Mouse (Mus musculus) kidney, embryonic 16.5 days (tissue): ENCODE measurements at regions not wholly inside any gene's neighbourhood (a gene's known extent, or its start where the extent isn't known, plus 50 kb on each side); places are given as distances from the start of the nearest gene placed in this dataset.
A peak's percentile ranks its signal among the peaks of the same experiment; 100 is the strongest.

Experiments
- ATAC-seq: fragments of 200-750 bp; cut with Nextera tagmentation; 2 replicates; pipeline ENCODE4 v1.8.0; 2017; ENCODE audit warnings: moderate TSS enrichment; ENCODE audit not compliant: low FRiP score, low TSS enrichment
- H3K27ac ChIP-seq: fragments of 300-500 bp; sonication (generic); 2 replicates; pipeline ENCODE4 v1.5.1; 2014; ENCODE audit warnings: low read length
- H3K27me3 ChIP-seq: fragments of 300-500 bp; sonication (generic); 2 replicates; pipeline ENCODE4 v1.6.1; 2014; ENCODE audit warnings: low read length, control low read depth, mixed read lengths; ENCODE audit not compliant: insufficient read depth
- H3K36me3 ChIP-seq: fragments of 300-500 bp; sonication (generic); 2 replicates; pipeline ENCODE4 v1.6.1; 2014; ENCODE audit warnings: low read length, control low read depth, mixed read lengths; ENCODE audit not compliant: insufficient read depth
- H3K4me1 ChIP-seq: fragments of 300-500 bp; sonication (generic); 2 replicates; pipeline ENCODE4 v1.6.1; 2014; ENCODE audit warnings: low read length, control low read depth, mixed read lengths; ENCODE audit not compliant: insufficient read depth
- H3K4me2 ChIP-seq: fragments of 300-500 bp; sonication (generic); replicated peaks from 2 replicates; pipeline ENCODE4 v1.6.1; 2014; ENCODE audit warnings: low read depth, low read length
- H3K4me3 ChIP-seq: fragments of 300-500 bp; sonication (generic); 2 replicates; pipeline ENCODE4 v1.5.1; 2014; ENCODE audit warnings: mild to moderate bottlenecking, low read length
- H3K9ac ChIP-seq: fragments of 300-500 bp; sonication (generic); replicated peaks from 2 replicates; pipeline ENCODE4 v1.6.1; 2014; ENCODE audit warnings: low read length
- H3K9me3 ChIP-seq: fragments of 300-500 bp; sonication (generic); 2 replicates; pipeline ENCODE4 v1.6.1; 2016; ENCODE audit warnings: low read length, control low read depth
- whole genome bisulfite sequencing: fragments of 180-500 bp; shearing (Covaris S2); extraction: QIAGEN DNeasy Blood & Tissue Kit; methylation state at CpG from one replicate; pipeline ENCODE4 v1.1.7; 2014; 5-methylcytosine and 5-hydroxymethylcytosine counted together

DNA sequence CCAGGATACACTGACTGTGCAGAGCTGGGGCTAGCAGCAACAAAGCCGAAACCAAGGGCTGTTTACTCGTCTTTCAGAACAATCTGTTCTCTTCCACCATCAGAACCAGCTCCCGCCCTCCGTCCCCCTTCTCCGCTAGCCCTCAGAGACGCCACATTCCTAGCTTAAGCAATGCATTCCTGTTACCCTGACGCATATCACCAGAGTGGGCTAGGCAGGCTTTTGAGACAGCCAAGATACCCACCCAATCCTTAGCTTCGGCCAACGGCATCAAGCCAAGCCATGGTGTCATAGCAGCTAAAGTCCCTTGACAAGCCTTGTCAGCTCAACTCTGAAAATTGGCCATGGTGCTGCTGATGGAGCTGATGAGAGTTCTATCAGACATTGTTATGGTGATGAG is 319.1 kb downstream of the Tns1 start:
- WGBS = 86% methylated on average over 9 of the region's 9 CpGs
- ATAC-seq = no peak

DNA sequence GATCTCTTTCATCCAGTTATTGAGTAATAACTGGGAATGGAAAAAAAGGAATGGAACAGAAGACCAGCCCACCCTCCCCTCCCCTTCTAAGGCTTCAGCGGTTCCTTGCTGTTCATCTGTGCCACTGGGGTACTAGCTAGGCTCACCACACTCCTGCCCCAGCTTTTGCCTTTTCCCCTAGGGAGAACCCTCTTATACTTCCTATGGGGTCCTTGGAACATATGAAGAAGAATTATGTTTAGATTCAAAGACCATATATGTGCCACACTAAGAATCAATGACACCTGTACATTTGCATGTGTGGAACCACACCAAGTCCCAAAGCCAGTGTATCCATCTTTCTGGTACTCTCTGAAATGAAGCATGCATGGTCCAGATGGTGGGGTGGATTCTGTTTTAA is 324.3 kb downstream of the Tns1 start:
- Histone ChIP-seq H3K4me3 (no peak overlapping the region), H3K27me3 (no peaks in the 10 kb centered on the region), H3K36me3 (no peaks in the 10 kb centered on the region), H3K9me3 (peaks cover 5% of the 10 kb centered on the region; the same call in 1 of the 2 replicates), H3K4me2 (no peak overlapping the region), H3K27ac (no peak overlapping the region), H3K9ac (no peak overlapping the region), H3K4me1 (peaks cover 4% of the 10 kb centered on the region; the same call in 1 of the 2 replicates)
- WGBS = 93% methylated on average over 1 of the region's 1 CpGs
- ATAC-seq = no peak

More for the DNA sequence above, 319.1 kb downstream of the Tns1 start:
- no peaks in the 10 kb centered on the region for H3K4me1 ChIP-seq
- no peak overlapping the region for H3K9ac ChIP-seq
- no peak overlapping the region for H3K4me2 ChIP-seq
- peaks cover 5% of the 10 kb centered on the region; the same call in 1 of the 2 replicates for H3K9me3 ChIP-seq
- no peak overlapping the region for H3K4me3 ChIP-seq
- no peaks in the 10 kb centered on the region for H3K27me3 ChIP-seq
- H3K27ac ChIP-seq = no peak overlapping the region
- H3K36me3 ChIP-seq = no peaks in the 10 kb centered on the region

DNA sequence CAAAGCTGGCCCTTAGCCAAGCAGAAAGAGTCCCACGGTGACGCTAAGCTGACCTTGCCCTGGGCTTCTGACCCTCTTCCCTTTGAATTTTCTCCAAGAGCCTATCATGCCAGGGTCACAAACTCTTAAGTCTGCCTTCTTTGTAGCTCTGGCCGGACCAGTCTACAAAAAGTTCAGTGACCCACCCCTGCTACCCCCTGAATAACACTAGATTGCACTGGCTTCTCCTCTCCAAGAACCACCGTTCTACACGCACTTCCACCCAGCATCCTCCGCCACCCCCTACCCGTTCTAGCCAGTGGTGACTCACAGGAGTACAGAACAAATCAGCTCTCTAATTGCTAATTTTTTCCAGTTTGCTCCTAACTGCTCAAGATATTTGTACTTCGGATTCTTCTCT is 325.0 kb downstream of the Tns1 start:
- no peaks in the 10 kb centered on the region for H3K27me3 ChIP-seq
- peak; percentile 65; the same call in 1 of the 2 replicates for ATAC-seq
- H3K4me2 ChIP-seq = no peak overlapping the region
- 51% methylated on average over 8 of the region's 8 CpGs for WGBS
- H3K9ac ChIP-seq = no peak overlapping the region
- H3K27ac ChIP-seq = peak overlapping the region; percentile 21; the same call in 1 of the 2 replicates
- H3K4me3 ChIP-seq = no peak overlapping the region
- peaks cover 4% of the 10 kb centered on the region; the same call in 1 of the 2 replicates for H3K4me1 ChIP-seq
- peaks cover 5% of the 10 kb centered on the region; the same call in 1 of the 2 replicates for H3K9me3 ChIP-seq
- no peaks in the 10 kb centered on the region for H3K36me3 ChIP-seq

DNA sequence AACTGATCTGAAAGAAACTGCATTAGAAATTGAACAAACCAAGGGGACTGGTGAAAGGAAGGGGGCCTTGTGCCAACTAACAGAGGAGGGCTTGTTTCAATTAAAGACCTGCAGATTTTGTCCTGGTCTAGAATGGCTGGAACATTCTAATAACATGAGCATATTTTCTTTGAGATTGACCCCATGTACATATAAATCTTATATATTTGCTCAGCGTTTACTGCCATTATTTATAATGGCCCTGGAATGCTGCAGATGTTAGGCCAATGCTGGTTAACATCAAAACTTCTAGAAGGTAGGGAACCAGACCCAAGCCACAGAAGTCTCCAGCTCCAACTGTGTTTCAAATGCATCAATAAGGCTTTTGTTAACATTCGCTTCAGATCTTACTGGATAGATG is 326.4 kb downstream of the Tns1 start:
- no peaks in the 10 kb centered on the region for H3K27me3 ChIP-seq
- no peak overlapping the region for H3K4me3 ChIP-seq
- 71% methylated on average over 2 of the region's 2 CpGs for WGBS
- no peak overlapping the region for H3K4me2 ChIP-seq
- no peak for ATAC-seq
- peak overlapping the region; percentile 53; the same call in 1 of the 2 replicates for H3K27ac ChIP-seq
- no peak overlapping the region for H3K9ac ChIP-seq
- peaks cover 8% of the 10 kb centered on the region; the same call in 1 of the 2 replicates for H3K4me1 ChIP-seq
- no peaks in the 10 kb centered on the region for H3K36me3 ChIP-seq
- H3K9me3 ChIP-seq = peaks cover 5% of the 10 kb centered on the region; the same call in 1 of the 2 replicates

DNA sequence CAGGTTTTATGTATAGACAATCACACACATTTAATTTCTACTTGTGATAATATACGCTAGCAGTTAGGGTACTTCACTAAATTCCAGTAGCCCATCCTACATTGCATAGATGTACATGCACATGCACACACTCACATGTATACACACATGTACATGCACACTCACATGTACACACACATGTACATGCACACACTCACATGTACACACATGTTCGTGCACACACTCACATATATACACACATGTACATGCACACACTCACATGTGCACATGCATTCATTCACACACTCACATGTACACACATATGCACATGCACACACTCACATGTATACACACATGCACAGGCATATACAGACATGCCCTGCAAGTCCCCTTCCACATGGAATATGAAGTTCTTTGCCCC is 326.8 kb downstream of the Tns1 start:
- no peak overlapping the region for H3K4me2 ChIP-seq
- peaks cover 5% of the 10 kb centered on the region; the same call in 1 of the 2 replicates for H3K9me3 ChIP-seq
- no peaks in the 10 kb centered on the region for H3K36me3 ChIP-seq
- peak overlapping the region; percentile 53; the same call in 1 of the 2 replicates for H3K27ac ChIP-seq
- WGBS = 86% methylated on average over 2 of the region's 2 CpGs
- no peaks in the 10 kb centered on the region for H3K27me3 ChIP-seq
- no peak overlapping the region for H3K4me3 ChIP-seq
- peaks cover 8% of the 10 kb centered on the region; the same call in 1 of the 2 replicates for H3K4me1 ChIP-seq
- ATAC-seq = no peak
- no peak overlapping the region for H3K9ac ChIP-seq

DNA sequence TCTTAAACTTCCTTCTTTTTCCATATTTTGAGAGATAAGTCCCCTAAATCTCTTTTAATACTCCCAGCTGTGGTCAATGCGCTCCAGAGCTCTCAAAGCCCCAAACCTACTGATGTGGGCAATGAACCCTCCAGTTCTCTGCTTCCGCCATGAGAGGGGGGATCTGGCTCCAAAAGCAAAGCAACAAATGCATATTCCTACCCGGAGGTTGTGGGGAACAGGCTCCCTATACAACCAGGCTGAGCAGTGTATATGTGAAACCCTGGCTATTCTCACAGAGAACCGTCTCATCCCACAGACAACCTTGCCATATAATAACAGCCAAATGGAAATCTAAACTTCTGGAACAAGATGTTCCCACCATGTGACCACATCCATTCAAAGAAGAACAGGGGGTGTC is 330.4 kb downstream of the Tns1 start:
- Histone ChIP-seq H3K9me3 (no peaks in the 10 kb centered on the region), H3K36me3 (no peaks in the 10 kb centered on the region), H3K27me3 (no peaks in the 10 kb centered on the region), H3K27ac (no peak overlapping the region; the same call in 1 of the 2 replicates), H3K4me3 (no peak overlapping the region), H3K4me1 (0 out of 2 replicates have a peak, but pooled peaks cover 5% of the 10 kb centered on the region), H3K4me2 (no peak overlapping the region), H3K9ac (no peak overlapping the region)
- 65% methylated on average over 4 of the region's 4 CpGs for WGBS
- ATAC-seq = 0 out of 2 replicates have a peak, but pooled peaks have one; percentile 23

DNA sequence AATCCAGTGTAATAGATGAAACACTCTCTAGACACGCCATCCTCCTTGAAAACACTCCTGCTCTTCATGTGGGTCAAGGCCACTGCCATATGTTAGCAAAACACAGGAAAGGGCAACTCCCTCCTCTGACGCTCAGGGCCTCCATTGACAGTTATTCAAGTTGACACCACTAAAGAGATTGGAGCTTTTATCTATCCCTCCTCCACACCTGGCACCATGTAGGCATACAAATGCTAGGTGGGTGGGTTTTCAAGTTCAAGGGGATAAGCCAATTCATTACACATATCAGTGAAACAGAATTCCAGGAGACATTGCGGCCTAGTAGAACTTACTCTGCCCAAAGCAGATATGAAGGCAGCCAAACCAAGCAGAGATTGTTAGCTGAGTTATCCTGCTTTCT is 331.0 kb downstream of the Tns1 start:
- no peak overlapping the region for H3K4me3 ChIP-seq
- WGBS = 54% methylated on average over 3 of the region's 3 CpGs
- ATAC-seq = no peak
- H3K27ac ChIP-seq = no peak overlapping the region
- H3K27me3 ChIP-seq = no peaks in the 10 kb centered on the region
- H3K36me3 ChIP-seq = no peaks in the 10 kb centered on the region
- no peak overlapping the region for H3K9ac ChIP-seq
- no peaks in the 10 kb centered on the region for H3K9me3 ChIP-seq
- 0 out of 2 replicates have a peak, but pooled peaks cover 5% of the 10 kb centered on the region for H3K4me1 ChIP-seq
- H3K4me2 ChIP-seq = no peak overlapping the region

DNA sequence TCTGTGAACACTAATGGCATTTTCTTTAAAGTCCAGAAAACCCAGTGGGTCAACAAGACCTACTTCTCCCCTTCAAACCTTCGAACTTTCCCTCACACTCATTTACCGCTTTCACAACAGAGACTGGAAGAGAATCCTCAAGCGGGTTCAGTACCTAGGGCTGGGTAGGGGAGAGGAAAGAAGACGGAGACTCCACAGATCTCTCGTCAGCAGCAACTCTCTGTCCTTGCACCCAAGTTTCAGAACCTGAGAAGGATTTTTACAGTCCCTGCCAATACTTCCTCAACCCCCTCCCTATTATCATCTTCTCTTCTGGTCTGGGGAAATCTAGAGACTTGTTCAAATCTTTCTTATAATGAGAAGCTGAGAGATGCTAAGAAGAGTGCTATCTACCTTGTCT is 331.9 kb downstream of the Tns1 start:
- ATAC-seq = no peak
- Histone ChIP-seq H3K4me2 (no peak overlapping the region), H3K36me3 (no peaks in the 10 kb centered on the region), H3K4me3 (no peak overlapping the region), H3K9me3 (no peaks in the 10 kb centered on the region), H3K9ac (no peak overlapping the region), H3K27ac (no peak overlapping the region), H3K4me1 (0 out of 2 replicates have a peak, but pooled peaks cover 5% of the 10 kb centered on the region), H3K27me3 (no peaks in the 10 kb centered on the region)
- 93% methylated on average over 5 of the region's 5 CpGs for WGBS

DNA sequence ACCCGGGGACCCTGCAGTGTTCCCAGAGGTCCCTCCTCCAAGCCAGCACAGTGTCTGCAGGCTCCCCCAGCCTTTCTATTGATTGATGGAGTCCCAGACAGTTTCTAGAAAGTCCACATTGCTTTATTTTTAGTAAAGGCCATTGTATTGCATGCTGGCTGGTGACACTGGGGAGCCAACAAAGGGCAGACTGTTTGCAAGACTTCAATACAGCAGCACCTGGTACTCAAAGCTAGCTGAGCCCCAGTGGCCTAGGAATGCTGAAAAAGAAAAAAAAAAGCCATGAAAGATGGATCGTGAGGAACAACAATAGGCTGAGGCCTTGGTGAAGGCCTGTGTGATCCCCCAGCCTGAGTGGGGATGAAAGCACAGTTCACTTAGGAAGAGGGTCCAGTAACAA is 336.6 kb downstream of the Tns1 start:
- no peaks in the 10 kb centered on the region for H3K36me3 ChIP-seq
- no peak for ATAC-seq
- H3K9me3 ChIP-seq = no peaks in the 10 kb centered on the region
- H3K27me3 ChIP-seq = no peaks in the 10 kb centered on the region
- H3K4me1 ChIP-seq = no peaks in the 10 kb centered on the region
- no peak overlapping the region for H3K4me3 ChIP-seq
- H3K27ac ChIP-seq = no peak overlapping the region
- H3K4me2 ChIP-seq = no peak overlapping the region
- WGBS = 73% methylated on average over 2 of the region's 2 CpGs
- no peak overlapping the region for H3K9ac ChIP-seq

DNA sequence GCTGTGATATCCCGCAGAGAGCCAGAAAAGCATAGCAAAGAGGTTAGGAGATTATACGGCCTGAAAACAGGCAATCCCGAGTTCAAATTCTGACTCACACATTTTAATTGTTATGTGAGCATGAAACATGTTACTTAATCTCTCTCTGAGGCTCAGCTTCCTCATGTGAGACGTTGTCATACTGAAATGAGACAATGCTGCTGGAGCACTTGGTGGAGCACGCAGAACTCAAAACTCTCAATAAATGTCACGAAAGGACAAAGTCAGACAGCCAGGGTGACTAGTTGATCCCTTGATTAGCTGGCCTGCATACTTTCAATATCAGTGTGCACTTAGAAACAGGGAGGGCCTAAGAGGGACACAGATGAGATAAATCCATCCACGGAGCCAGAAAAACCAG is 337.0 kb downstream of the Tns1 start:
- WGBS = 87% methylated on average over 7 of the region's 7 CpGs
- no peak overlapping the region for H3K4me2 ChIP-seq
- no peak overlapping the region for H3K9ac ChIP-seq
- ATAC-seq = no peak
- no peaks in the 10 kb centered on the region for H3K9me3 ChIP-seq
- H3K36me3 ChIP-seq = no peaks in the 10 kb centered on the region
- H3K27ac ChIP-seq = no peak overlapping the region
- H3K27me3 ChIP-seq = no peaks in the 10 kb centered on the region
- H3K4me1 ChIP-seq = no peaks in the 10 kb centered on the region
- H3K4me3 ChIP-seq = no peak overlapping the region
